Mouse (Mus musculus): Measurements from ENCODE around the gene Glis3.

DNA sequence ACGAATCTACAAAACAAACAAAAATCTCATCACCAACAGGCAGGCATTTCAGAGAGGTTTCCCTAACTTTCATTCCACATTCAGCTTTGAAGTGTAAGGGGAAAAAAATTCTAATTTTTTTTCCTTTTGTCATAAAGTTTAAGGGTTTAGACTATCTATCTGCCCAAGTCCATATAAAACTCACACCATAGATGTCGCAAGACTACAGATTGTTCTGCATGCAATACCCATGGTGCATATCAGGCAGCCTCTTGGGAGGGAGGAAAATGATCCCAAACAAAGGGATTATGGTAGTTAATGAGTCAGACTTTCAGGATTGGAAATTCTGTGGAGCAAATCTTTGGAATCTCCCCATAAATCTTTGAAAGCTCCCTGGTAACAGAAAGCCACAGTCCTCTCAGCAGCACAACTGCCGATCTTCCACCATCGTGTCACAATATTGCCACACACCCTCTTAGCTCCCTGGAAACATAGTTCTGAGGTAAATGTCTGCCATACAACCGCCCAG is 302.0 kb downstream of the Glis3 start:
- no peak for TF ChIP-seq POLR2A (IDR thresholded peaks at IDR 0.05; ENCODE audit: low read depth, low read length)
- TF ChIP-seq CTCF (IDR thresholded peaks at IDR 0.05; ENCODE audit: borderline replicate concordance, insufficient read depth, low read length) = no peak
